Mouse (Mus musculus): ENCODE measurements at regions not wholly inside any gene's neighbourhood (a gene's known extent, or its start where the extent isn't known, plus 50 kb on each side); places are given as distances from the start of the nearest gene placed in this dataset.

GRCm38 (mm10) chr12:11011159-11011558 lies 139.7 kb downstream of the Kcns3 start:
- Histone ChIP-seq H3K4me2 (ENCODE audit: insufficient read depth, low read depth, poor library complexity, severe bottlenecking) (no peak overlapping the region), H3K27ac (ENCODE audit: insufficient read depth, low read depth) (no peak overlapping the region), H3K27me3 (replicated peaks) (no peaks in the 10 kb centered on the region), H3K4me3 (replicated peaks in 1 of 3; ENCODE audit: low read depth in 2 of 3, low read length in 2 of 3, poor library complexity in 1 of 3) (no peak overlapping the region), H3K79me2 (replicated peaks; ENCODE audit: control insufficient read depth, extremely low read depth, insufficient read depth, poor library complexity, severe bottlenecking) (no peaks in the 10 kb centered on the region), H3K36me3 (replicated peaks in 1 of 2; ENCODE audit: control insufficient read depth in 1 of 2, insufficient read depth in 1 of 2, low read length in 1 of 2) (no peaks in the 10 kb centered on the region), H3K9me3 (replicated peaks; ENCODE audit: low read length) (no peaks in the 10 kb centered on the region), H3K9ac (ENCODE audit: insufficient read depth, low read depth) (no peak overlapping the region), H3K4me1 (ENCODE audit: control insufficient read depth in 1 of 2, insufficient read depth in 2 of 2) (no peaks in the 10 kb centered on the region)
- TF ChIP-seq SIN3A (IDR thresholded peaks at IDR 0.05; ENCODE audit: low read length) (no peak), POLR2AphosphoS2 (IDR thresholded peaks at IDR 0.05; ENCODE audit: low read depth, low read length) (no peak), JUN (IDR thresholded peaks at IDR 0.05; ENCODE audit: insufficient read depth, low read depth, low read length) (no peak)
- DNase-seq (ENCODE audit: extremely low read depth): no peak
- dilution Hi-C loops (cut with MboI; ENCODE audit: extremely low pct_ligation_motif_present, extremely low pct_unique_long_range_greater_than_20kb, low sequenced_read_pairs): no loop called here
- in situ Hi-C loops (cut with MboI; ENCODE audit: low pct_ligation_motif_present, low pct_unique_long_range_greater_than_20kb, low sequenced_read_pairs): no loop called here

- Histone ChIP-seq H3K27me3 (replicated peaks) (no peaks in the 10 kb centered on the region), H3K9me3 (replicated peaks; ENCODE audit: low read length) (no peaks in the 10 kb centered on the region), H3K4me2 (ENCODE audit: insufficient read depth, low read depth, poor library complexity, severe bottlenecking) (no peak overlapping the region), H3K4me1 (ENCODE audit: control insufficient read depth in 1 of 2, insufficient read depth in 2 of 2) (no peaks in the 10 kb centered on the region; a peak in 1 of 4 replicates), H3K4me3 (replicated peaks in 1 of 3; ENCODE audit: low read depth in 2 of 3, low read length in 2 of 3, poor library complexity in 1 of 3) (no peak overlapping the region), H3K27ac (ENCODE audit: insufficient read depth, low read depth) (no peak overlapping the region), H3K9ac (ENCODE audit: insufficient read depth, low read depth) (no peak overlapping the region), H3K36me3 (replicated peaks in 1 of 2; ENCODE audit: control insufficient read depth in 1 of 2, insufficient read depth in 1 of 2, low read length in 1 of 2) (no peaks in the 10 kb centered on the region), H3K79me2 (replicated peaks; ENCODE audit: control insufficient read depth, extremely low read depth, insufficient read depth, poor library complexity, severe bottlenecking) (no peaks in the 10 kb centered on the region)
- DNase-seq (ENCODE audit: extremely low read depth): no peak
- in situ Hi-C loops (cut with MboI; ENCODE audit: low pct_ligation_motif_present, low pct_unique_long_range_greater_than_20kb, low sequenced_read_pairs) (no loop called here), dilution Hi-C loops (cut with MboI; ENCODE audit: extremely low pct_ligation_motif_present, extremely low pct_unique_long_range_greater_than_20kb, low sequenced_read_pairs) (no loop called here)
- no peak for TF ChIP-seq ETS1 (conservative IDR thresholded peaks at IDR 0.05; ENCODE audit: low read depth, low read length)
- TF ChIP-seq USF1 (IDR thresholded peaks at IDR 0.05; ENCODE audit: low read depth, low read length): no peak
- no peak for TF ChIP-seq KAT2A (IDR thresholded peaks at IDR 0.05; ENCODE audit: insufficient replicate concordance, low read length)
- TF ChIP-seq POLR2A (IDR thresholded peaks at IDR 0.05; ENCODE audit: low read depth, low read length): no peak
- no peak for TF ChIP-seq TBP (conservative IDR thresholded peaks at IDR 0.05; ENCODE audit: low read depth, low read length)
- no peak for TF ChIP-seq RAD21 (IDR thresholded peaks at IDR 0.05; ENCODE audit: low read depth, low read length)
These were observed 166.6 kb downstream of the Kcns3 start for GRCm38 (mm10) chr12:10984295-10984694.

- Histone ChIP-seq H3K9ac (ENCODE audit: insufficient read depth, low read depth) (no peak overlapping the region), H3K4me3 (replicated peaks in 1 of 3; ENCODE audit: low read depth in 2 of 3, low read length in 2 of 3, poor library complexity in 1 of 3) (no peak overlapping the region), H3K79me2 (replicated peaks; ENCODE audit: control insufficient read depth, extremely low read depth, insufficient read depth, poor library complexity, severe bottlenecking) (no peaks in the 10 kb centered on the region), H3K27me3 (replicated peaks) (no peaks in the 10 kb centered on the region), H3K9me3 (replicated peaks; ENCODE audit: low read length) (no peaks in the 10 kb centered on the region), H3K27ac (ENCODE audit: insufficient read depth, low read depth) (no peak overlapping the region), H3K4me2 (ENCODE audit: insufficient read depth, low read depth, poor library complexity, severe bottlenecking) (no peak overlapping the region), H3K4me1 (ENCODE audit: control insufficient read depth in 1 of 2, insufficient read depth in 2 of 2) (peaks cover 3 to 5% of the 10 kb centered on the region in 2 experiments; a peak in 2 of 4 replicates), H3K36me3 (replicated peaks in 1 of 2; ENCODE audit: control insufficient read depth in 1 of 2, insufficient read depth in 1 of 2, low read length in 1 of 2) (no peaks in the 10 kb centered on the region)
- TF ChIP-seq RAD21 (IDR thresholded peaks at IDR 0.05; ENCODE audit: low read depth, low read length): no peak
- TF ChIP-seq TCF12 (IDR thresholded peaks at IDR 0.05; ENCODE audit: low read depth, low read length): no peak
- no peak for TF ChIP-seq MYC (IDR thresholded peaks at IDR 0.05; ENCODE audit: low read depth, low read length)
- TF ChIP-seq POLR2A (IDR thresholded peaks at IDR 0.05; ENCODE audit: low read depth, low read length): no peak
- no peak for TF ChIP-seq ZC3H11A (IDR thresholded peaks at IDR 0.05; ENCODE audit: low read depth, low read length)
- TF ChIP-seq MAFK (IDR thresholded peaks at IDR 0.05; ENCODE audit: insufficient replicate concordance, low read length): no peak
- dilution Hi-C loops (cut with MboI; ENCODE audit: extremely low pct_ligation_motif_present, extremely low pct_unique_long_range_greater_than_20kb, low sequenced_read_pairs): no loop called here
- in situ Hi-C loops (cut with MboI; ENCODE audit: low pct_ligation_motif_present, low pct_unique_long_range_greater_than_20kb, low sequenced_read_pairs): no loop called here
- DNase-seq (ENCODE audit: extremely low read depth): no peak
These were observed 201.7 kb downstream of the Kcns3 start for GRCm38 (mm10) chr12:10949184-10949583.

All from CH12.LX (cell line).